Comparison of ENCODE assay signal across 10 mouse cellular contexts in the genomic region with DNA sequence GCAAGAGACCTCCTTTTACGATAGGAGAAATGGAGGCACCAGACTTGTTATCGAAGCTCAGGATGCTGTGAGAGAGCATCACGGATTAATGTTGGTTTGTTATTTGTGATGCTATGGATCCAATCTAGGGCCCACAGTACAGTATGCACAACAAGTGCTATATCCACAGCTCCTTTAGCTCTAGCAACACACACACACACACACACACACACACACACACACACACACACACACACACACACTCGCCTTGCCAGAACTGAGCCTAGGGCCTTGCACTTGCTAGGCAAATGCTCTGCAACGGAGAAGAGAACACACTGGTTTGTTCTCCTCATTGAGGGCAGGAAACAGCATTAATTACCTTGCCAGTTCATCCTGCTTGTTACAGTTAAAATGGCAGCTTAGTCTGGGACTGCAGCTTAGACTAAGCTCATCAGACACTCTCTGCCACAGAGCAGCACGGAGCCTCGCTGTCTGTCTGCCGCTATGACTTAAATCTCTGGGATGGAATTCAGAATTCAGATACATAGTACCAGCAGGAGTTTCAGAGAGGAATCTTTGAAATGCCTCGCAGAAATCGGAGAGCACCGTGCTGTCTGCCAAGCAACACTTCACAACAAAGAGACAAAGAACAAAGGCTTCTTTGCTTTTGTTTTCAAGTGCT.
A peak's percentile ranks its signal among the peaks of the same experiment; 100 is the strongest.
DNase-seq lines count a peak whose midpoint lies in the region; ATAC-seq lines count a peak whose summit lies in the region.
"Had no signal": no experiment of that assay in that cellular context is flagged by ENCODE, and none has a peak within 500 bp of the region (broad histone marks: within the 10 kb centered on the region; RNA-seq: fewer than 3 reads in every experiment).

No protein-coding gene starts in this region.

- H3K4me1 ChIP-seq in forebrain, embryonic 11.5 days (replicated peaks; ENCODE audit: control insufficient read depth, insufficient read depth, low read length): no peaks in the 10 kb centered on the region
- H3K4me1 ChIP-seq in hindbrain, embryonic 16.5 days (ENCODE audit: control insufficient read depth, insufficient read depth, low read depth, low read length): peaks cover 6% of the 10 kb centered on the region
- H3K4me1 ChIP-seq in neural tube, embryonic 15.5 days: peaks cover 8% of the 10 kb centered on the region; the same call in 1 of the 2 replicates
- H3K4me1 ChIP-seq: heart, embryonic 13.5 days had no signal

- peak; percentile 60 for DNase-seq in brain, adult 2 months (ENCODE audit: low read depth, low spot score)
- DNase-seq in forebrain, embryonic 11.5 days (ENCODE audit: low spot score): no peak
- DNase-seq in kidney, postnatal 10 days: no peak
- DNase-seq in lung, postnatal 25 days (ENCODE audit: low spot score): no peak
- DNase-seq in lung, postnatal 10 days: no peak

- WGBS in forebrain, embryonic 11.5 days: 40% methylated on average over 11 of the region's 11 CpGs
- WGBS in hindbrain, embryonic 16.5 days: 30% methylated on average over 11 of the region's 11 CpGs
- WGBS in neural tube, embryonic 15.5 days: 40% methylated on average over 11 of the region's 11 CpGs

- no peaks in the 10 kb centered on the region; the same call in 1 of the 2 replicates for H3K9me3 ChIP-seq in forebrain, embryonic 11.5 days (ENCODE audit: control insufficient read depth, low read length)
- no peaks in the 10 kb centered on the region for H3K9me3 ChIP-seq in hindbrain, embryonic 16.5 days (ENCODE audit: control insufficient read depth, low read length)
- no peaks in the 10 kb centered on the region for H3K9me3 ChIP-seq in neural tube, embryonic 15.5 days (replicated peaks)

- no peak overlapping the region for H3K4me3 ChIP-seq in forebrain, embryonic 11.5 days (ENCODE audit: low read depth, low read length)
- no peak overlapping the region for H3K4me3 ChIP-seq in hindbrain, embryonic 16.5 days (ENCODE audit: low read length)
- H3K4me3 ChIP-seq in neural tube, embryonic 15.5 days (replicated peaks): no peak overlapping the region
- H3K4me3 ChIP-seq: heart, embryonic 13.5 days had no signal

- H3K36me3 ChIP-seq in forebrain, embryonic 11.5 days (ENCODE audit: control insufficient read depth, insufficient read depth, low read length): no peaks in the 10 kb centered on the region
- H3K36me3 ChIP-seq in hindbrain, embryonic 16.5 days (ENCODE audit: control insufficient read depth, insufficient read depth, low read length): no peaks in the 10 kb centered on the region
- no peaks in the 10 kb centered on the region for H3K36me3 ChIP-seq in neural tube, embryonic 15.5 days
- H3K36me3 ChIP-seq: heart, embryonic 13.5 days had no signal

- no peaks in the 10 kb centered on the region for H3K27me3 ChIP-seq in forebrain, embryonic 11.5 days (ENCODE audit: control insufficient read depth, insufficient read depth, low read length)
- H3K27me3 ChIP-seq in hindbrain, embryonic 16.5 days (replicated peaks; ENCODE audit: control insufficient read depth, insufficient read depth, low read length): no peaks in the 10 kb centered on the region
- no peaks in the 10 kb centered on the region for H3K27me3 ChIP-seq in neural tube, embryonic 15.5 days (replicated peaks)

- H3K9ac ChIP-seq in forebrain, embryonic 11.5 days (ENCODE audit: low read length): peak overlapping the region; percentile 12; the same call in 1 of the 2 replicates
- peak overlapping the region; percentile 52 for H3K9ac ChIP-seq in hindbrain, embryonic 16.5 days (ENCODE audit: low read depth, low read length)
- no peak overlapping the region for H3K9ac ChIP-seq in neural tube, embryonic 15.5 days (replicated peaks)
- H3K9ac ChIP-seq: heart, embryonic 13.5 days; liver, embryonic 14.5 days had no signal

- H3K27ac ChIP-seq in forebrain, embryonic 11.5 days (ENCODE audit: low read depth, low read length): no peak overlapping the region
- peak overlapping the region; percentile 54; the same call in 1 of the 2 replicates for H3K27ac ChIP-seq in hindbrain, embryonic 16.5 days (ENCODE audit: low read depth, low read length)
- no peak overlapping the region; the same call in 1 of the 2 replicates for H3K27ac ChIP-seq in neural tube, embryonic 15.5 days (replicated peaks)
- H3K27ac ChIP-seq: heart, embryonic 13.5 days; liver, embryonic 14.5 days had no signal

- no peak overlapping the region for H3K4me2 ChIP-seq in forebrain, embryonic 11.5 days (ENCODE audit: low read depth, low read length, severe bottlenecking)
- no peak overlapping the region; the same call in 1 of the 2 replicates for H3K4me2 ChIP-seq in hindbrain, embryonic 16.5 days (ENCODE audit: low read length)
- H3K4me2 ChIP-seq in neural tube, embryonic 15.5 days: no peak overlapping the region
- H3K4me2 ChIP-seq: heart, embryonic 13.5 days had no signal

- ATAC-seq in forebrain, embryonic 11.5 days (replicated peaks; ENCODE audit: low FRiP score): peak; percentile 30; the same call in 1 of the 2 replicates
- peak; percentile 67 for ATAC-seq in hindbrain, embryonic 16.5 days
- peak; percentile 50; the same call in 1 of the 2 replicates for ATAC-seq in neural tube, embryonic 15.5 days (ENCODE audit: low FRiP score)
- ATAC-seq: intestine, embryonic 16.5 days had no signal
